Mouse (Mus musculus): Measurements from ENCODE around the gene Fcrl6.
A peak's percentile ranks its signal among the peaks of the same experiment; 100 is the strongest.

Fcrl6 gene

DNA sequence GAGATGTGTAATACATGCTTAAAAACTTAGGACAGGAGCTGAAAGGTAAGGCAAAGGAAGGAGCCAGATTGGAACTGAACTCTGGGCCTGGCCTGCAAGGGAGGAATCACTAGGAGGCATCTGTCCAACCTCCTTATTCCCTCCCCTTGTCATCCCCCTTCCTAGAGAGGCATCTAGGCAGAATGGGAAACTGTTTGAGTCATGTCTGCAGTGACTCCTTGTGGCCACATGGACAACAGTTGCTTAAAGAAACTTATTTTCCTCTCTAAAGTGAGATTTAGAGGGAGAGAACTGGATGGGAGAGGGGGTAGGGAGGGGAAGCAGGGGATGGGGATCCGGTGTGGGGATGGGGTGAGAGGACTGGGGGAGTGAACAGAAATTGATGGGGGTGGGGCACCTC is 10.4 kb upstream of the Fcrl6 start:
- DNase-seq = no peak

DNA sequence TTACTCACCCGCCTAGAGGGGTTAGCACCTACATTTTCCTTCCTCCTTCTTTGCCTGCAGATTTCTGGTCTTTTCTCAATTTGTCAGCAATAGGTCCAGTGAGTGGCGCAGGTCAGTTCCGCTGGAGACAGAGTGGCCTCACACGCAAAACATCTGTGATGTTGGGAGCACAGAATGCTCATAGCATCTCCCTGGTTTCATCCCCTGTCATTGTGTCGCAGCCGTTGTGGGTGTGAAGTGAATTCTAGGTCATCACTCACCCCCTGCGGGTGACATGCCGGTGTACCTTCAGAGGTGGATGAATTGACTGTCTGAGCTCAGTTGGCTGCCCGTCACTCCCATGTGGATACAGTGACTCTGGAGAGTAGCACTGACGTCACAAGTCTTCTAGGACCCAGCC is 9.0 kb upstream of the Fcrl6 start:
- DNase-seq = no peak

DNA sequence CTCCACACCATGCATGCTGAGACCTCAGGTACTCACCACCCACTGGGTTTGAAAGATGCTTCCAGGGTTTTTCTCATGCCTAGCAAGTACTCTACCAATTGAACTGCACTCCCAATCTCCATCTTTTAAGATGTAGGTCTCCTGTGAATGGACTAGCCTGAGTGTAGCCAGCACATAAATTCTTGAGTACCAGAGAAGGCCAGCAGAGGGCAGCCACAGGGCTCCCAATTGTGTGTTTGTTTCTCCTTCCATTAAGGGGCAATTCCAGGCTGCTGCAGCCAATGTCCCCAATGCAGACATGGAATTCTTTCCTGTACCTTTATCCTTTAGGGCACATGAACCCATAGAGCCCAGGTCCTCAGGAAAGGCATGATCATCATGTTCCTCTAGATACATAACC is 7.9 kb downstream of the Fcrl6 start:
- peak; percentile 57 for DNase-seq

- DNase-seq = no peak
Measured at GRCm38 (mm10) chr1:172593956-172594355, 8.4 kb downstream of the Fcrl6 start.

GRCm38 (mm10) chr1:172593321-172593720 is 9.0 kb downstream of the Fcrl6 start:
- no peak for DNase-seq

GRCm38 (mm10) chr1:172590385-172590784 is 12.0 kb downstream of the Fcrl6 start, which contains the start of gene Slamf8:
Gene Slamf8, minus strand, starts transcription at chr1:172590568.
- DNase-seq = no peak

DNA sequence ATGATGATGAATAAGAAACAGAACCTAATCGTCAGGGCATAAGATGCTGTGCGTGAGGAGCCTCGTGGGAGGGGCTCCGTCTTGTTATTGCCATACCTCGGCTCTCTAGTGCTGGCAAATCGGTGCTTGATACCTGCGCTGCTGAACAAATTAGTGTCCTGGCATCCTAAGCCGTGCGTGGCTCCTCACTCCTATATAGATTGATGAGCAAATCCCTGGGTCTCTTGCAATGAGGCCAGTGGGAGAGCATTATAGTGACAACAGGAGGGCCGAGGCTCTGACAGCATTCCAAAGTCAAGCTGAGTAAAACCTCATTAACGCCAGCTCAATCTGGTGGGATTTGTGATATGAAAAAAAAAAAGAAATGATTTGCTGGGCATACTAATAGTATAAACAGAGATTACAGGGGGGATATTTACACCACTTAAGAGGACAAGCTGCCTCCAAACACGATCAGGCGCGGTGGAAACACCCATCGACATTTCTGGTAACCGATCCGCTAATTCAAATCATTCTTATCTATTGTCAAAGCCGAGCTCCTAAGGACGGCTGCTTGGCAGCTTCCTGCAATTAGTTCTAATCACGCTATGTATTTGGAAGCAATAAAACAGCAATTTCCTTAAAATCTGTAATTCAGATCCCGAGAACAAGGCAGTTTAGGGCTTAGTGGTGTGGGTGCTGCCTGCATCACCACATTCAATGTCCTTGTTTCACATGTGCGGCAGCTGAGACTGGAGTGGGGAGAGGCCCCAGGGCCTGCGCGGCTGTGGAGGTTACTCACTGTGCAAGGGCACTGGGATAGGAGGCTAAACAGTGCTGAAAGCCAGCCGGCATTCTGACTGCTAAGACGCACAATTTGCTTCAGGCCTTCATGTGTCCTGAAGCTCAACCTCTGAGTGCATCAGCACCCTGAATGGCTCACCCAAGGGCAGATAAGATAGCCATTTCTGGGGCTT is 16.5 kb downstream of the Fcrl6 start:
- DNase-seq = no peak

DNA sequence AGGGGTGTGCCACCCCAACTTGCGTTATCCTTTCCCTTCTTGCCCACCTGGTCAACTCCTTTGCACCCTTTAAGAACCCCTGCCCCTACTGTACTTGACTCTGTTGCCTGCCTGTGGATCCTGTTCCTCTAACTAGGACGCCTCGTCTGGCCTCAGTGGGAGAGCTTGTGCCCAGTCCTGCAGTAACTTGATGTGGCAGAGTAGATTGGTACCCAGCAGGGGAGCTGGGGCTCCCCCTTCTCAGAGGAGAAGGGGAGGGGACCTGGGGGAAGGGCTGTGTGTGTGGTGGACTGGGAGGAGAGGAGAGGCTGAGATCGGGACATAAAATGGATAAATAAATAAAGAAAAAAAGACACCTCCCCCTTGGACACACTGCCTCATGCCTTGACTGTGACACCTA is 17.3 kb downstream of the Fcrl6 start:
- no peak for DNase-seq

DNA sequence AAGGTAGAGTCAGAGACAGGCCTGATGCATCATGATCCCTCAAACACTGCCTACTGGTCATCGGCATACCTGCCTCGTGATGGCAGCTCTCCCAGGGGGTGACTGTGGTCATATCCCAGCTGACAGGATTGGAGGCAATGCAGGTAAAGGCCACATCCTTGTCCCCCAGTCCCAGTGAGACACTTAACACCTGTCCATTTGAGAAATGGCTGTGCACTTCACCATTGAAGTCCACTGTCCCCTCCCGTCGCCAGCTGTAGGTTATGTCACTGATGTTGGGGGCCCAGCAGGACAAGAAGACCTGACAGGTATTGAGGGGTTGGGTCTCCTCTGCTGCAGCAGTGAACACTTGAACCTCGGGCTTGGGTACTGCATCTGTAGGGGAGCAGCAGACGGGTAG is 18.1 kb downstream of the Fcrl6 start:
- DNase-seq = no peak

DNA sequence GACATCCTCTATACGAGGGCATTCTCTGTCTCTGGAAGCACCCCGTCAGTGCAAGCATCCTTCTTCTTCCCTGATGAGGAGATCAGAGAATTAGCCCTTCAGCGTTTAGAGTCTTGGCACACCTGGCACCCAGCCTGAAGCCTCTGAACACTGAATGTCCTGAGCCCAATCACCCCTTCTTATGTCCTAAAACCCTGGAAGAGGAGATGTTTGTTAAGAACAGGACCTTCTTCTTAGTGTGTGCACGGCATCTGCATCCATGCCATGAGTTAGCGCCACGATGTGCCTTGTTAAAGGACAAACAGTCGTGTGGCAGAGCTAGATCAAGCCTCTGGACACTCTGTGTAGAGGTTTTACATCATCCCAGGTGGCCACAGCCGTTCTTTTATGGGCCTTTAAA is 19.9 kb downstream of the Fcrl6 start:
- DNase-seq = no peak

- DNase-seq = no peak
Measured at GRCm38 (mm10) chr1:172580116-172580515, 22.2 kb downstream of the Fcrl6 start.

DNA sequence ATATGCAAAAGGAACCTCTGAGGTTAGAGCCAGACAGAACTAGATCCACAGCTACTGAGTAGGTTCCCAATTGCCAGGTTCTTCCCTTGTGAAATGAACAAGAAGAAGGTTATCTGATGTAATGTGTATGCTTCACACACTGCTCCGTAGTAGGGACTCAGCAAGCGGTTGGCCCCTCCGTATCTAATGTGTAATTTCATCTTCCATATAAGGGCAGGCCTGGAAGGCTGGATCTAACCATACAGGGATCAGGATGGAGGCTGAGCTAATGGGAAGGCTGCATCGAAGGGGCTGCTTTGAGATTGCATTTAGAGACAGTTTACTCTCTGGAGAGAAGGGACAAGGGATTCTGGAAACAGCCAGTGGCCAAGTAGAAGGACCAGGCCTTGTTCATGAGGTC is 34.6 kb downstream of the Fcrl6 start:
- no peak for DNase-seq

- no peak for DNase-seq
Measured at GRCm38 (mm10) chr1:172566131-172566530, 36.2 kb downstream of the Fcrl6 start.

- DNase-seq = no peak
Measured at GRCm38 (mm10) chr1:172563465-172563828, 38.9 kb downstream of the Fcrl6 start.

DNA sequence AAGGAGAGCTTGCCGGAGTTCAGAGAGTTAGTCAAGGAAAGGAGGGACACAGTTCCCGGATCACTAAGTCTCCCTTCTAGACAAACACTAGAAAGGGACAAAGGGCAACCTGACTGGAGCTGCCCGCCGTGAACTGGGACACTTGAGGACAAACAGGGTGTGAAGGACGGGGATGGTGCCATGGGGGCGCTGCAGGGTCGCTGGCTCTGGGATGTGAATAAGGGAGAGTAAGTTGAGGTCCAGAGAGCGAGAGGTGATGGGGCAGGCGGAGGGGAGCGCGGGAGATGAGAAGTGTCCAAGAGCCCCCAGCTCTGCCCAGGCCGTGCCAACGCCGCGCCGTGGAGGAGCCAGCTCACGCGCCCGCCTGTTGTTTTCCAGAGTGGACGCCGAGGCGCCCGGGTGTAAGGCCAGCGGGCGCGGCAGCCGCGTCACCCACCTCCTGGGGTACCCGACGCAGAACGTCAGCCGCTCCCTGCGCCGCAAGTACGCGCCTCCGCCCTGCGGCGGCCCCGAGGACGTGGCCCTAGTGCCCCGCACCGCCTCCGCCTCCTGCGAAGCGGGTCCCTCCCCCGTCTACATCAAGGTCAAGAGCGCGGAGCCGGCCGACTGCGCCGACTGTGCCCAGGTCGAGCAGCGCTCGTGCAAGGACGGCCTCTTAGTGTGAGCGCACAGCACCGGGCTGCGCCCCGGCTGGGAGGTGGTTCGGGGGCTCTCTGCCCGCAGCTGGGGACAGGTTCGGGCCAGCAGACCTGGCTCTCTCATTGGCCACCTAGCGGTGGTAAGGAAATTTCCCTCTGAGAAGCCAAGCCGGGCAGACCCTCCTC is 39.5 kb downstream of the Fcrl6 start:
- DNase-seq = peak; percentile 56

GRCm38 (mm10) chr1:172555638-172556037 is 46.7 kb downstream of the Fcrl6 start, which contains the start of gene Vsig8:
Gene Vsig8, plus strand, starts transcription at chr1:172555938.
- no peak for DNase-seq

GRCm38 (mm10) chr1:172552623-172553022 is 49.7 kb downstream of the Fcrl6 start:
- no peak for DNase-seq

- no peak for DNase-seq
Measured at GRCm38 (mm10) chr1:172551009-172551408, 51.3 kb downstream of the Fcrl6 start.

DNA sequence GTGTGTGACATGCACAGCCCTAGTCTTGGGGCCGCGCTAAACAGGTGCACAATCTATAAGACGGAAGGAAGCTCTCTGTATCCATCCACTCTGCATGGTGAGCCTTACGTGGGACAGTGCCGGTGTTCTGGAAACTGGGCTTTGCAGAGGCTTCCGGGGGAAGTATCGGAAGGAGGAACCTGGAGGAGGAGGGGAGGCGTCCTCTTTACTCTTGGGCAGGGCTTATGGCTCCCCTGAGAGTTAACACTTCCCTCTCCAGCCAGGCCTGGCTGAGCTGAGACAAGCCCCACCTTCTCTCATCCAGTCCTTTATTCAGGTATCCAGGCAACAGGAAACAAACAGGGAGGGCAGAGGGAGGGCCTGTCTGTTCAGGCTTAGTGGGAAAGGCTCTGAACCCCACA is 51.8 kb downstream of the Fcrl6 start:
- DNase-seq = peak; percentile 38

GRCm38 (mm10) chr1:172549717-172550116 is 52.6 kb downstream of the Fcrl6 start:
- no peak for DNase-seq

GRCm38 (mm10) chr1:172549314-172549713 is 53.0 kb downstream of the Fcrl6 start:
- DNase-seq = no peak

GRCm38 (mm10) chr1:172548501-172548900 is 53.9 kb downstream of the Fcrl6 start:
- no peak for DNase-seq

Measured in right cerebral cortex, postnatal 4 days (tissue).